Comparison of ENCODE assay signal across 10 mouse cellular contexts in the genomic region with DNA sequence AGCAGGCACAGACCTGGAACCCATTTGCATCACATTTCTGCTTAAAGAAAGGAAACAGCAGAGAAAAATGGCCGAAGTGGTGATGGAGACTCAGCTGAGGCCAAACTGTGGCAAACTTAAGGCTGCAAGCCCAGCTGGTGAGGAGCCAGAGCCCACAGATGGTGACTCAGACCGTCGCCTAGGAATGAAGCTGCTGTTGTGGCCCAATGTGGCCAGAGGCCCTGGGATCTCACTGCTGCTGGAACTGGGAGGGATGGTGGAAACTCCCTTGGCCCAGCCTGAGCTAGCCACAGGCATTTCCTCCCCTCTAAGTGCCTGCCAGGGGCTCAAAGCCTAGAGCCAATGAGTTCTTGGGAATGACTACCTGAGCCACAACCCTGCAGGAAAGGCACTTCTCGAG. TPM values are rescaled to one million over a fixed set of nuclear protein-coding genes. Genes with fewer than 3 reads are reported as not detected.
DNase-seq lines count a peak whose midpoint lies in the region; ATAC-seq and TF ChIP-seq lines count a peak whose summit lies in the region.
"Had no signal": no experiment of that assay in that cellular context is flagged by ENCODE, and none has a peak within 500 bp of the region (broad histone marks: within the 10 kb centered on the region; RNA-seq: fewer than 3 reads in every experiment).

No protein-coding gene starts in this region.

- H3K4me1 ChIP-seq in limb, embryonic 12.5 days (replicated peaks), result peaks cover 33% of the 10 kb centered on the region
- peaks cover 43% of the 10 kb centered on the region for H3K4me1 ChIP-seq in limb, embryonic 10.5 days

- no peak overlapping the region for H3K4me3 ChIP-seq in limb, embryonic 12.5 days (replicated peaks)
- H3K4me3 ChIP-seq in limb, embryonic 10.5 days, result no peak overlapping the region
- H3K4me3 ChIP-seq in layer of hippocampus, adult 2 months, result no peak overlapping the region

- no peak for ATAC-seq in limb, embryonic 12.5 days (ENCODE audit: insufficient number of reproducible peaks, insufficient read depth, low FRiP score, low TSS enrichment, low read depth)
- peak; percentile 86 for ATAC-seq in Patski

- in situ Hi-C loops in Patski (cut with MboI; ENCODE audit: low pct_unique_long_range_greater_than_20kb), result no loop called here

- H3K36me3 ChIP-seq in limb, embryonic 12.5 days, result no peaks in the 10 kb centered on the region
- no peaks in the 10 kb centered on the region for H3K36me3 ChIP-seq in limb, embryonic 10.5 days

- peak overlapping the region; percentile 53; the same call in 1 of the 2 replicates for H3K27ac ChIP-seq in limb, embryonic 12.5 days
- H3K27ac ChIP-seq in limb, embryonic 10.5 days, result no peak overlapping the region
- no peak overlapping the region for H3K27ac ChIP-seq in layer of hippocampus, adult 2 months

- 66% methylated on average over 4 of the region's 4 CpGs for WGBS in limb, embryonic 12.5 days
- WGBS in limb, embryonic 10.5 days, result 67% methylated on average over 4 of the region's 4 CpGs

- TF ChIP-seq CTCF in Patski (IDR thresholded peaks at IDR 0.05), result no peak
- no peak for TF ChIP-seq CTCF in layer of hippocampus, adult 2 months (conservative IDR thresholded peaks at IDR 0.05)

- CTCF ChIA-PET in Patski (lab: Charles Lee), result interaction anchor here (1.0 kb wide), 2 partner anchors 46 to 58 kb away, joined by 3 to 6 read pairs; no protein-coding TSS in a partner anchor

- peaks cover 3% of the 10 kb centered on the region; the same call in 1 of the 2 replicates for H3K9me3 ChIP-seq in limb, embryonic 12.5 days
- H3K9me3 ChIP-seq in limb, embryonic 10.5 days (replicated peaks), result no peaks in the 10 kb centered on the region

- no peak overlapping the region for H3K4me2 ChIP-seq in limb, embryonic 12.5 days

- DNase-seq in limb, embryonic 10.5 days (ENCODE audit: low spot score), result no peak
- DNase-seq in Patski (ENCODE audit: low read depth, low spot score), result peak; percentile 89
- DNase-seq in gastrocnemius, adult 8-10 months (ENCODE audit: low spot score in 2 of 2), result peak; percentile 28 to 51
- peak; percentile 37 to 52 for DNase-seq in natural killer cell, adult 2 months (ENCODE audit: low spot score in 2 of 2)
- no peak for DNase-seq in spleen, postnatal 4 days (ENCODE audit: low spot score in 2 of 2)
- DNase-seq in layer of hippocampus, adult 2 months (ENCODE audit: low spot score in 2 of 2), result no peak
- DNase-seq: kidney, postnatal 36 days; liver; right cerebral cortex, adult 18-20 months had no signal

- POLR2A ChIA-PET in Patski (lab: Charles Lee), result interaction anchor here (1.0 kb wide), 1 partner anchor 13 kb away, joined by 4 read pairs; no protein-coding TSS in a partner anchor

- H3K9ac ChIP-seq in limb, embryonic 12.5 days (replicated peaks), result no peak overlapping the region

- H3K27me3 ChIP-seq in limb, embryonic 12.5 days, result no peaks in the 10 kb centered on the region
- peaks cover 7% of the 10 kb centered on the region; the same call in 1 of the 2 replicates for H3K27me3 ChIP-seq in limb, embryonic 10.5 days (ENCODE audit: low read depth, poor library complexity, severe bottlenecking)
- no peaks in the 10 kb centered on the region for H3K27me3 ChIP-seq in Patski

RNA-seq across cellular contexts. Expression of a gene that starts 9.4 kb away (rescaled TPM):
- 17.0 and 17.5 TPM in 2 replicates for polyA plus RNA-seq in limb, embryonic 12.5 days (2016; fragmentation: Nextera tagmentation; extraction: Ambion mirVana)
- 13.3 and 13.8 TPM in 2 replicates for polyA plus RNA-seq in limb, embryonic 10.5 days (2016; fragmentation: Nextera tagmentation; extraction: Ambion mirVana)
- polyA plus RNA-seq in Patski (2021), result 15.4 TPM
- 1 to 10 TPM in 2 of 4 experiments, under 1 TPM in 2; 0.56 to 1.7 (median 1.2) TPM for total RNA-seq in gastrocnemius, adult 8-10 months (2022)
- total RNA-seq in layer of hippocampus, adult 2 months (2021), result 100 to 1,000 TPM; 244 to 257 TPM

RNA-seq across cellular contexts. Expression of a gene that starts 19.9 kb away (rescaled TPM):
- 105 and 115 TPM in 2 replicates for polyA plus RNA-seq in limb, embryonic 12.5 days (2016; fragmentation: Nextera tagmentation; extraction: Ambion mirVana)
- polyA plus RNA-seq in limb, embryonic 10.5 days (2016; fragmentation: Nextera tagmentation; extraction: Ambion mirVana), result 123 and 127 TPM in 2 replicates
- 54.7 TPM for polyA plus RNA-seq in Patski (2021)
- 10 to 100 TPM; 26.4 to 32.0 (median 30.1) TPM for total RNA-seq in gastrocnemius, adult 8-10 months (2022)
- 10 to 100 TPM; 34.7 to 45.9 TPM for total RNA-seq in layer of hippocampus, adult 2 months (2021)

Comparison
In these comparisons a context has a peak if more than half of its experiments do, and no peak if none do; other contexts are left out.
1. DNase-seq: peak in Patski (single experiment), gastrocnemius, adult 8-10 months (2 of 2) and natural killer cell, adult 2 months (2 of 2); none in limb, embryonic 10.5 days (single experiment), spleen, postnatal 4 days (0 of 2) and layer of hippocampus, adult 2 months (0 of 2).